Mouse (Mus musculus): ENCODE measurements around the gene Doc2g. TPM values are rescaled to one million over a fixed set of nuclear protein-coding genes. Genes with fewer than 3 reads are reported as not detected.
"Not testable (repeated sequence)": the region's sequence is repeated elsewhere in the genome, so short reads cannot be mapped to it uniquely, and the experiment has no call there.

Gene Doc2g
- polyA plus RNA-seq, 1 experiment from 2014 or later: 6.7 TPM

DNA sequence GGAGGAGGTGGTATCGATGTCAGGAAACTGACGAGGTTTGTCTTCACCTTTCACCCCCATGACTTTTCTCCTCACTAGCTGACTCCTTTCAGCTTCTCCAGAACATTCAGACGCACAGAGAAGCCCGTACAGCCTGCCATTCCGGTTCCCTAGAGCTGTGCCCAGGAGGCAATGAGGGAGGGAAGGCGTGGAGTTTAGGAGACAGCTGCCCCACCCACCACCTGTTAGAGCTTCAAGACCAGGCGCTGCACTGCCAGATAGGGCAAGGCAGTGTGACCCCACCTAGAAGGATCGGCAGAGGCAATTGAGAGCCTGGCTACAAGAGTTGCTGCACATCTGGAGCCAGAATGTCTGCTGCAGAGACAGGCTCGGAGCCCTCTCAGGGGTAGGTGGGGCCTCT lies 30.9 kb upstream of the Doc2g start, which contains the start of gene Aldh3b2:
Aldh3b2 (plus strand) TSS at position 100 of the 400 bp plus-strand sequence.
- Histone ChIP-seq H3K4me1 (no peaks in the 10 kb centered on the region), H3K9ac (replicated peaks) (no peak within 1 kb of the TSS), H3K4me2 (no peak within 1 kb of the TSS), H3K9me3 (replicated peaks) (no peaks in the 10 kb centered on the region), H3K4me3 (replicated peaks) (no peak within 1 kb of the TSS), H3K27ac (replicated peaks) (no peak within 1 kb of the TSS), H3K27me3 (replicated peaks) (no peaks in the 10 kb centered on the region), H3K36me3 (no peaks in the 10 kb centered on the region)
- WGBS: 53% methylated on average over 9 of the region's 9 CpGs
- ATAC-seq (ENCODE audit: low FRiP score): no peak

DNA sequence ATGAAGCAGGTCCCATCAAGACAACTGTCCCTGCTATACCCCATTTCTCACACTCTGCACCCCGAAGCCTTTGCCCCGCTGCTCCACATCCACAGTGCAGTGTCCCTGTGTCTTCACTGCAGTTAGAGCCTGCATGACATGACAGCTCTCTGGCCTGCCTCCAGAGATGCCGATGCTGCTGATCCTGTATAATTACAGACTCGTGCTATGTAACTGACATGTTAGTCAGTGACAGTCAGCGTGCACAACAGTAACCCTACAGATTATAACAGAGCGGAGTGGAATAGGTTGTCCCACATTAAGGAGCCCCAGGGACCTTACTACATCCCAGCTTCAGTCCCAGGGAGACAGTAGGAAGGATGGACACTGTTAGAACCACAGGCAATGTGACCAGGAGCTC lies 28.5 kb upstream of the Doc2g start:
- H3K4me2 ChIP-seq; ATAC-seq (ENCODE audit: low FRiP score); H3K9ac ChIP-seq (replicated peaks); H3K4me1 ChIP-seq; H3K4me3 ChIP-seq (replicated peaks); H3K36me3 ChIP-seq; H3K9me3 ChIP-seq (replicated peaks); H3K27ac ChIP-seq (replicated peaks); H3K27me3 ChIP-seq (replicated peaks): not testable (repeated sequence)
- 84% methylated on average over 6 of the region's 6 CpGs for WGBS

DNA sequence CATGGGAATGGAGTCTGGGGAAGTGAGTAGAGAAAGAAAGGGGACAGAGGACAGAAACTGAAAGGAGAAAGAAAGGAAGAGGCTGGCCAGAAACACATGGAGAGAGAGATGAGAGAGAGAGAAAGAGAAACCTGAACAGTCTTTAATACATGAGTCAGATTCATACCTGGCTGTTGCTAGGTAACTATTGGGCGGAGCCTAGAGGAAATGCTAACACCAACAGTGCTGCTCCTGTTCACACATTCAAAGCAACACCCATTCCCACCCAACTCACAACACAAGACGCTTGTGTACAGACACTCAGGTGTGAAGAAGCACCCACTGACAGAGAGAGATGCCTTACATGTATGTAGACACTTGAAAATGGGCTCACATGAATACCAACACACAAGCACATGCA lies 27.2 kb upstream of the Doc2g start:
- ATAC-seq (ENCODE audit: low FRiP score): no peak

DNA sequence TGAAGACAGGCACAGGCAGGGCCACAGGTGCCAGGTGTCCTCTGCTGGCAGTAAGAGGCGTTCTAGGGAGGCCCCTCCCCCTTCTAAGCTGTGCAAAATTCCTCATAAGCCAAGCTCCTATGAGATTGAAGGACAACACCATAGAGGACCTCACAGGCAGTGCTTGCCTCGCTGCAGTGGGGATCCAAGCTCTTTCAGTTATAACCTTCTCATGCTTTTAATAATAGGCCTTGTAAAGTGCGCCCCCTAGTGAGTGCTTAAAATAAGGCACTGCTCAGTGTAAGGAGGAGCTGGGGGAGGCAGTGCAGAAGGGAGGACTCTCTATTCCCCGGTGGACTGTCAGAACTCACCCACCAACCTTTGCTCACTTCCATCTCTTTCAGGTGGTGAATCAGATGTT lies 22.8 kb upstream of the Doc2g start:
- no peaks in the 10 kb centered on the region for H3K36me3 ChIP-seq
- WGBS: 18% methylated on average over 4 of the region's 4 CpGs
- H3K4me3 ChIP-seq (replicated peaks): no peak overlapping the region
- no peak overlapping the region for H3K4me2 ChIP-seq
- no peak overlapping the region for H3K27ac ChIP-seq (replicated peaks)
- no peaks in the 10 kb centered on the region for H3K27me3 ChIP-seq (replicated peaks)
- no peaks in the 10 kb centered on the region for H3K9me3 ChIP-seq (replicated peaks)
- 0 out of 2 replicates have a peak, but pooled peaks cover 7% of the 10 kb centered on the region for H3K4me1 ChIP-seq
- peak; percentile 69 for ATAC-seq (ENCODE audit: low FRiP score)
- H3K9ac ChIP-seq (replicated peaks): no peak overlapping the region

More for the DNA sequence above, 27.2 kb upstream of the Doc2g start:
- WGBS: 79% methylated on average over 2 of the region's 2 CpGs
- Histone ChIP-seq H3K36me3 (no peaks in the 10 kb centered on the region), H3K4me2 (no peak overlapping the region), H3K27ac (replicated peaks) (no peak overlapping the region), H3K4me1 (0 out of 2 replicates have a peak, but pooled peaks cover 3% of the 10 kb centered on the region), H3K9ac (replicated peaks) (no peak overlapping the region), H3K4me3 (replicated peaks) (no peak overlapping the region), H3K27me3 (replicated peaks) (no peaks in the 10 kb centered on the region), H3K9me3 (replicated peaks) (no peaks in the 10 kb centered on the region)

DNA sequence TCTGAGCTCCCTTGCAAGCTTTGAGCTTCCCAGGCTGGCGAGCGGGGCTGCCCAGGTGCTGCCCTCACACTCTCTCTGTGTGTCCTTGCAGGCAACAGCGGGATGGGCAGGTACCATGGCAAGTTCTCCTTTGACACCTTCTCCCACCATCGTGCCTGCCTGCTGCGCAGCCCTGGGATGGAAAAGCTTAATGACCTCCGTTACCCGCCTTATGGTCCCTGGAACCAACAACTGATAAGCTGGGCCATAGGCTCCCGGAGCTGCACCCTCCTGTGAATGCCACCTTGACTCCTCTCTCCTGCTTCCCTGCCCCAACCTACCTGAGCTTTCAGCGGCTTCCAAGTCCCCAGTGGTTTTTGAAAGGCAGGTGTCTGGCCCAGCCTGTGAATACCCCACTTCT lies 22.2 kb upstream of the Doc2g start:
- Histone ChIP-seq H3K27ac (replicated peaks) (no peak overlapping the region), H3K9ac (replicated peaks) (no peak overlapping the region), H3K4me2 (no peak overlapping the region), H3K27me3 (replicated peaks) (no peaks in the 10 kb centered on the region), H3K4me3 (replicated peaks) (no peak overlapping the region), H3K9me3 (replicated peaks) (no peaks in the 10 kb centered on the region), H3K36me3 (no peaks in the 10 kb centered on the region), H3K4me1 (0 out of 2 replicates have a peak, but pooled peaks cover 9% of the 10 kb centered on the region)
- WGBS: 77% methylated on average over 9 of the region's 9 CpGs
- no peak for ATAC-seq (ENCODE audit: low FRiP score)

DNA sequence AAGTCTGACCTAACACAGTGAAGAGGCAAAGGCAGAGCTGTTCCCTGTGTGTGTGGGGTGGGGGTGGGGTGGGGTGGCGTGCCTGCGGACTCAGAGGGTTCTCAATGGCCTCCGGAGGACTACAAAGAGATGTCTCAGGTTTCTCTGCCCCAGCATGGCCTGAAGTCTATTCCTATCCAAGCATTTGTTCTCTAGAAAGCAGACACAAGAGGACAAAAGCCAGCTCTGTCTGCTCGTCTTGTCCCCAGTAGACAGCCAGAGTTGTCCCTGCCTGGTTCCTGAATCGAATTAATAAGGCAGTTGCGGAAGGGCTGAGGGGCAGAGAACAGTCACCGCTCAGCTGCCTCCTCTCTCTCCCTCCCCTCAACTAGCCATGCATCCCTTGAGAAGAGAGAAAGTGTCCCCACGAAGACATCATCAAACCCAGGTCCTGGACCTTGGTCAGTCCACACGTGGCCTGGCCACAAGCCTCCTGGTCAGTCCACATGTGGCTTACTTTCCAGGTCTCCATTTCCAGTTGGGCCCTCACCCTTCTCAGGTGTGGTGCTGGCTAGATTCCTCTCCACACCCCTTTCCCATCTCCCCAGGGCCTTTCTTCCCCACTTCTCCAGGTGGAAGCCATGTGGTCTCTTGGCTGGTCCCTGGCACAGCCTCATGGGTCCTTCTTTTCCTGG lies 19.4 kb upstream of the Doc2g start:
- H3K9ac ChIP-seq (replicated peaks): no peak overlapping the region
- no peak overlapping the region for H3K4me2 ChIP-seq
- no peaks in the 10 kb centered on the region for H3K27me3 ChIP-seq (replicated peaks)
- WGBS: 32% methylated on average over 9 of the region's 9 CpGs
- H3K27ac ChIP-seq (replicated peaks): no peak overlapping the region
- no peaks in the 10 kb centered on the region for H3K9me3 ChIP-seq (replicated peaks)
- no peak for ATAC-seq (ENCODE audit: low FRiP score)
- peaks cover 19% of the 10 kb centered on the region for H3K4me1 ChIP-seq
- H3K36me3 ChIP-seq: no peaks in the 10 kb centered on the region
- no peak overlapping the region for H3K4me3 ChIP-seq (replicated peaks)

DNA sequence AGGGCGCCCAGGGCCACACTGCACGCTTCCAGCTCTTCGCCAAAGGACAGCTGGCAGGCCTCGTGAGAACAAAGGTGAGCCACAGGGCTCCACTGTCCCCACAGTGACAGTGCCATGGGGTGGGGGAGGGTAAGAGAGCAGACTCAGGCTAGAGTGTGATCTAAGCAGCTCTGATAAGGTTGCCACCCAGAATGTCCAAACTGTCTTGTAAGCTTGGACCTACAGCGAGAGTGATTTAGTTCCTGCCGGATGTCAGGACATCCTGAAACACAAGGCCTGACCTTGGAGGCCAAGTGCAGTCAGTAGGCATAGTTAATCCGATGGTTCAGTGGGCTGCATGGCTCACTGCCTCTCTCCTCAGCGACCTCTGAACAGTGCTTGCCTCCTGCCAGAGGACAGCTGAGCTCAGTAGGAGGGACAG lies 17.8 kb upstream of the Doc2g start:
- Histone ChIP-seq H3K4me1 (peaks cover 16% of the 10 kb centered on the region), H3K9ac (replicated peaks) (no peak overlapping the region), H3K27ac (replicated peaks) (no peak overlapping the region), H3K9me3 (replicated peaks) (no peaks in the 10 kb centered on the region), H3K4me2 (no peak overlapping the region), H3K36me3 (no peaks in the 10 kb centered on the region), H3K27me3 (replicated peaks) (no peaks in the 10 kb centered on the region), H3K4me3 (replicated peaks) (no peak overlapping the region)
- no peak for ATAC-seq (ENCODE audit: low FRiP score)
- WGBS: 19% methylated on average over 8 of the region's 8 CpGs

DNA sequence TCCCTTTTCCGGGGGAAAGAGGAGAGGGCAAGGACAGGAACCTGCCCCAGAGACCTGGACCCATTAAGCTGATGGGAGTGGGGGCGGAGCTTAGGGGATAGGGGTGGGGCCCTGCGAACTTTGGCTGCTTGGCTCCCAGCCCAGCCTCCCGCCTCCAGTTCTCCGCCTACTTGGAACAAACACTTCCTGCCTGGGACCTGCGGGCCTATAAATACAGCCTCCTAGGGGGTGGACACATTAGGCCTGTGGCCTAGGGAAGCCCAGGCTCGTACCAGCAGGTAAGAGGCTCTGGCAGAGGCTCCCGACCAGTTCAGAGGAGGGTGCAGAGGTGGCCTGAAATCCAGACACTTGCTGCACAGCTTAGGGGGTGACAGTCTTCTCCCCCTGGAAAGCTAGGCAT lies 16.8 kb upstream of the Doc2g start, which contains the start of gene Acy3:
Acy3 (plus strand) TSS at position 237 of the 400 bp plus-strand sequence.
- H3K27ac ChIP-seq (replicated peaks): no peak within 1 kb of the TSS; the same call in 1 of the 2 replicates
- no peak within 1 kb of the TSS for H3K9ac ChIP-seq (replicated peaks)
- WGBS: 11% methylated on average over 8 of the region's 8 CpGs
- no peaks in the 10 kb centered on the region for H3K36me3 ChIP-seq
- no peak within 1 kb of the TSS for H3K4me3 ChIP-seq (replicated peaks)
- H3K9me3 ChIP-seq (replicated peaks): no peaks in the 10 kb centered on the region
- H3K4me1 ChIP-seq: peaks cover 16% of the 10 kb centered on the region
- ATAC-seq (ENCODE audit: low FRiP score): no peak
- H3K4me2 ChIP-seq: peak within 1 kb of the TSS; percentile 19; the same call in 1 of the 2 replicates
- H3K27me3 ChIP-seq (replicated peaks): no peaks in the 10 kb centered on the region

DNA sequence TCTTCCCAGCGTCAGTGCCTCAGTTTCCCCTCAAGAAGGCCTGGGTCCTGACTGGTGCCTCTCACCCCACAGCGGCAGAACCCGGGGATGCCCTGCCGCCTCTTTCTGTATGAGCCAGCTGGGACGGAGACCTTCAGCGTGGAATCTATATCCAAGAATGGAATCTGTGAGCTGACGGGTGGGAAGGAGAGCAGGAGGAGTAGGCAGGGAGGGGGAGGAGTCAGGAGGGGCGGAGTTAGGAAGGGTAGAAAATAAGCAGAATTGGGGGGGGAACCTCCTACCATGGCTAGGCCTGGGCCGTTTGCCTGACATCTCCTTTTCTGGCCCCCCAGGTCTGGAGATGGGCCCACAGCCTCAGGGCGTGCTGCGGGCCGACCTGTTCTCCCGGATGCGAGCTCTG lies 15.0 kb upstream of the Doc2g start:
- no peaks in the 10 kb centered on the region for H3K27me3 ChIP-seq (replicated peaks)

DNA sequence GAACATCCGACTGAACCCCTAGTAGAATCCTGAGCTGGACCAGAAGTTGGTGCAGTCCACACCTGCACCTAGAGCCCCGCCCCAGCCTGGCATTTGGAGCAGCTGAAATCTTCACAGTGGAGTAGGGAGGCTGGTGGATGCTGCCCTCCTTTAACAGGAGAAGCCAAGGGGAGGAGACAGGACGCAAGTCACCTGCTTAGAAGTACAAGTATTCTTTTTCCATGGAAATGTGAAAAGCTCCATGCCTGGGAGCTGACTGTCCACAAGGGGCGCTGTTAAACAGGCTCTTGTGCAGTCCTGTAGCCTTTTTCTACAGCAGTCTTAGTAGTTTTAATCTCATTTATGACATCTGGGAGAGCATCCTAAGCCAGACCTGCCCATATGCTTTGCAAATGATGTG lies 14.4 kb upstream of the Doc2g start:
- H3K4me3 ChIP-seq (replicated peaks): no peak overlapping the region
- WGBS: 89% methylated on average over 4 of the region's 4 CpGs
- no peaks in the 10 kb centered on the region for H3K9me3 ChIP-seq (replicated peaks)
- H3K9ac ChIP-seq (replicated peaks): no peak overlapping the region
- no peaks in the 10 kb centered on the region for H3K27me3 ChIP-seq (replicated peaks)
- no peaks in the 10 kb centered on the region for H3K36me3 ChIP-seq
- H3K4me2 ChIP-seq: no peak overlapping the region
- no peak overlapping the region for H3K27ac ChIP-seq (replicated peaks)
- peaks cover 16% of the 10 kb centered on the region for H3K4me1 ChIP-seq
- no peak for ATAC-seq (ENCODE audit: low FRiP score)

More for the DNA sequence above, 15.0 kb upstream of the Doc2g start:
- WGBS: 94% methylated on average over 14 of the region's 14 CpGs
- Histone ChIP-seq H3K36me3 (no peaks in the 10 kb centered on the region), H3K9me3 (replicated peaks) (no peaks in the 10 kb centered on the region), H3K9ac (replicated peaks) (no peak overlapping the region), H3K27ac (replicated peaks) (no peak overlapping the region), H3K4me1 (peaks cover 16% of the 10 kb centered on the region), H3K4me3 (replicated peaks) (no peak overlapping the region), H3K4me2 (no peak overlapping the region)
- ATAC-seq (ENCODE audit: low FRiP score): no peak

DNA sequence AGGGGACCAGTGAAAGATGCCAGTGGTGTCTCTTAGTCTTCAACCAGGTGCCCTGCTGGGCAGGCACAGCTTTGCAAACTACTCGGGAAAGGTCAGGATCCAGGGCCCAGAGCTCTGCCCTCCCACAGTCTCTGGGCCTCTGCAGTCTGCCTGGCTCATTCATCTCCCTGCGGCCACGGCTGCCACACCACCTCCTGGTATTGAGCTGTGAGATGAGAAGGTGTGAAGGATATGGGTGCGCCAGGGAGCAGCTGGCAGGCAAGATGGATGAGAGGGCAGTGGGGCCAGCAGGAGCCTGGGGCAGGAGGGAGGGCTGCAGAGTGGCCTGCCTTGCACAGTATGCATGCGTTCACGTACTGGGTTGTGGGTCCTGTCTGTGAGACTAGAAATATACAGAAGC lies 12.3 kb upstream of the Doc2g start:
- WGBS: 38% methylated on average over 6 of the region's 6 CpGs
- H3K27ac ChIP-seq (replicated peaks): no peak overlapping the region
- H3K27me3 ChIP-seq (replicated peaks): no peaks in the 10 kb centered on the region
- H3K36me3 ChIP-seq: no peaks in the 10 kb centered on the region
- no peak overlapping the region for H3K4me3 ChIP-seq (replicated peaks)
- ATAC-seq (ENCODE audit: low FRiP score): no peak
- H3K9ac ChIP-seq (replicated peaks): no peak overlapping the region
- no peaks in the 10 kb centered on the region for H3K9me3 ChIP-seq (replicated peaks)
- H3K4me2 ChIP-seq: no peak overlapping the region
- H3K4me1 ChIP-seq: peaks cover 11% of the 10 kb centered on the region

DNA sequence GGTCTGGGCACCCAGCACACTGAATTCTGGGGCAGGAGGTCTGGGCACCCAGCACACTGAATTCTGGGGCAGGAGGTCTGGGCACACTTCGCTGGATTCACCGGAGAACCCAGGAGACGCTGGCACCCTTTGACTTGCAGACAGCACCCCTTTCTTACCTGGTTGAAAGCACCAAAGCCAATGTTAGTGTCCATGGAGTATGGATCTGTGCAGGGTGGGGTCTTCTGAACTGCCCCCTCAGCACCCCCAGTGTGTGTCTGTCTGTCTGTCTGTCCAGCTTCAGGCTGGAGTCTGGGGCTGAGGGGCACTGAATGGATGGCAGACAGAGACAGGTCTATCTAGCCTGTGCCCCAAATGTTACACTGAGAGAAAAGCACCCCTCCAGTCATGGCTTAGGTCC lies 11.6 kb upstream of the Doc2g start:
- Histone ChIP-seq H3K4me2 (no peak overlapping the region), H3K4me3 (replicated peaks) (no peak overlapping the region), H3K9ac (replicated peaks) (no peak overlapping the region), H3K4me1 (peaks cover 5% of the 10 kb centered on the region), H3K36me3 (no peaks in the 10 kb centered on the region), H3K9me3 (replicated peaks) (no peaks in the 10 kb centered on the region), H3K27me3 (replicated peaks) (no peaks in the 10 kb centered on the region), H3K27ac (replicated peaks) (no peak overlapping the region)
- ATAC-seq (ENCODE audit: low FRiP score): no peak
- WGBS: 96% methylated on average over 3 of the region's 3 CpGs
